Mouse (Mus musculus) left cerebral cortex, adult 11 months (tissue): ENCODE data around the gene Shb.

Experiments
- DNase-seq: peaks from one replicate; pipeline ENCODE4 v3.0.0; 2022; ENCODE audit warnings: low spot score

Shb gene

DNA sequence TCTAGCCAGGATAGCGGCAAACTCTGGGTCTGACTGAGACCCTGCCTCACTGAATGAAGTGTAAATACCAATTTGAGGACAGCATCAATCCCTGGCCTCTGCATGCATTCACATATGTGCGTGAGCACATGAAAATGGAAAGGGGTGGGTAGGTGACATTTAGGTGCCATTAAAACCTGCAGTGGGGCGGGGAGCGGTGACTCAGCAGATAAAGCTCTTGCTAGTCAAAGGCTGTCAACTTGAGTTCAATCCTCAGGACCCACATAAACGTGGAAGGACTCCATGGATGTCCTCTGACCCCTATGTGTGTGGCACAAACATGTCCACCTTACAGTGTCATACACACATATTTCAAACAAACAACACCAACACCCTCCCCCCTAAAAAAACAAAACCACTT lies 50.8 kb downstream of the Shb start:
- DNase-seq: no peak

DNA sequence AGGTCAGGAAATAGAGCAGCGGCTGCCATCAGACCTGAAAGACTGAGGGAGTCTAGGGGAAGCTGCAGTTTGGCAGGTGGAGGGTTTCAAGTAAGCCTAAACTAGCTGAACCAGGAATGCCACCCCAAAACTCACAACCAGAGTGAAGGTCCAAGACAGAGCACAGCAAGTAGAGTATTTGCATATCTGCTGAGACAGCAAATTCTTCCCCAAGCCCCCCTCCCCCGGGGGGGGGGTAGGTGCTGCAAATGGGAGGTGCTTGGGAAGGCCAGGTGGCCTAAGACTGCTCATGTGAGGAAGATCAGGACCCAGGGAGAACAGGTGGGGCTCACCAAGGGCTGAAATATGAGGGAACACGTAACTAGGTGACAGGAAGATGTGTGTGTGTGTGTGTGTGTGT lies 51.7 kb downstream of the Shb start:
- no peak for DNase-seq

DNA sequence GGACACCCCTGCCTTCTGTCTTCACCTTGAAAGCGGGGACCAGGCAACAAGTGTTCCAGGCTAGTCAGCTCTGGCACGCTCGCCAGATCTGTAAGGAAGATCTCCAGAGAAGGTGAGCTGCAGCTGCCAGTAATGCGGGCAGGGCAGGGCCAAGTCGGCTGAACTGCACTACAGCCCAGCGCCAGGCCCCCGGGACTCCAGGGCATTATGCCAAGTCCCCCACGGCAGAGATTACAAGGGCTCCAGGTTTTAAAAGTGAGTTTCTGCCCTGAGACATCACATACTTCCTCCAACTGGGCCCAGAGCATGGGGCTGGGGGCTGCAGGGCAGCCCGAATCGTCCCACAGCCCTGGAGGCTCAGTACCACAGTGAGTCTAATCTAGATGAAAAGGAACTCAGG lies 52.8 kb downstream of the Shb start:
- no peak for DNase-seq

DNA sequence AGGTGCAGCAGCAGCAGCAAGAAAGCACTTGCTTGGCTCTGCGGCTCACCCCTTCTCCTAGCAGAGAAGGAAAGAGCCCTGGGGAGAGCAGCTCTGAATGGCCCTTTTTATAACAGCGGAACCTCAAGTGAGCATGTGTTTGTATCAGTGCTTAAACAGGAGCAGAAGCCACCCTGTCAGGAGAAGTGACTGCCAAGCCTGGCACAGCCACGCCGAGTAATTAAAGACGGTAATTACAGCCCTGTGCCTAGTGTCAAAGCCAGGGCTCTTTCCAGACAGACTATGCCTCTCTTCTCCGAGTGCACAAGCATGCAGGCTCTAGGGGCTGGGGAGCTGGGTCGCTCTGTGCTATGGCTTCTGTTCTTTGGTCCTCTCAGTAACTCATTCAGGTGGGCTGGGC lies 54.1 kb downstream of the Shb start:
- no peak for DNase-seq

DNA sequence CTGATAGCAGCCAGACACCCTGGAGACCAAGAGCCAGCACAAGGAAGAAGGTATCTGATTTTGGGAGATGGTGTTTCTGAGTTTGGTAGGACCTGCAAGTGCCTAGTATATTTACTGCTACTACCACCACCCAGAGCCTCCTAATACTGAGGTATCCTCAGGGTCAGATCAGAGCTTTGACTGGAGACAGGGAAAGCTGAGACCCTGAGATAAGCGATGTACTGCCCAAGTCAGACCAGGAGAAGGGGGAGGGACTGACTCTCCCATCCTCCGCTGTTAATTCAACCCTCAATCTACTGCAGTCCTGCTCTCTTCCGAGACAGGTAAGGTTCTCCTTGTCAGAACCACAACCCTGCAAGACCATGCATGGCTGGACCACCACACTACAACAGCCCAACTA lies 55.2 kb downstream of the Shb start:
- no peak for DNase-seq

DNA sequence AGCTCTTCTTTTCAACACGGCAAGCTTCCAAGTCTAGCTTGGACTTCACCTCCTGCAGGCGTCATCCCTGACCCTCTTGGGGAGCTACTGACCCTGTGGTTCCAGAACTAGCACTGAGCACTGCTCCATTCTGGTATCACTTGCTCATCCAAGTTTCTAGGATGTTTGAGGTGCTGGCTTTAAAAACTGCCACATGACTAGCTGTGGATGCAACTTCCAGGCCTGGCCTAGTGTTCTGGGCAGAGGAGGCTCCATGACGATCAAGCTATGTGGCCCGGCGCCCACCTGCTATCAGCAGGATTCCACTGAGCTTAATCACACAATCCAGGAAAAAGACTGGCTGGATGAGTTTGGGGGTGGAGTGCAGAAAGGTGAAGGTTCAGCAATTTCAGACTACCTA lies 57.4 kb downstream of the Shb start:
- DNase-seq: no peak

DNA sequence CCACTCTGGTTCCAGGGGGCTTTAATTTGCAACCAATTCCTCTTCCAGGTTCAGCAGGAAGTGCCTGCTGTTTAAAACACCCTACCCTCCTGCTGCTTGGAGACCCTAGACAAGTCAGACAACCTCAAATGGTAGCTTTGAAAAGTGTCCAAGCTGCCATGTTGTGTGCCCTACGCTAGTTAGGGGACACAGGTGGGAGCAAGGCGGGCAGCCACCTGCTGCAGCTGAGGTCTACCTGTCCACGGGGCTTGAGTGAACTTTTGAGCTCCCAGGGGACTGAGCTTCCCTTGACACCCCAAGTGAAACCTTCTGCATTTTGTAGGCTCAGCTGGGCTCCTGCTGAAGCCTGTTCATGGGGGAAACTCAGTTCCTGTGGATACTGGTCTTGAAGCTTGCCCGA lies 58.1 kb downstream of the Shb start:
- no peak for DNase-seq

DNA sequence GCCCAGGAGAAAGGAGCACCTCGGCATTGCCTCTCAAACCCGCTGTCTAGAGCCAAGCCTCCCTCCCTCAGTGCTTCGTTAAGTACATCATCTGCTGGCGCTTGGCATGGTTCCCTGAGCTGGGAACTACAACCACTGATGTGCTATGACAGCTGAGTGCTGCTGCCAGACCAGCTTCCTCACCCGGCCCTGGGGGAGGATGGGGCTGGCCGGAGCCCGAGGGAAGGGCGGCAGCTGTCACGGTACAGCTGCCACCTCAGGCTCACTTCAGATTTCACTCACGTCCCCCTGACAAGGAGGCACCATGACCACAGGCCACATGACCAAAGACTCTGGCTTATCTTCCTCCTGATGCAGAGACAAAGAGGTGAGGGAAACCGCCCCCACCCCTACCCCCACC lies 59.1 kb downstream of the Shb start:
- peak; percentile 67 for DNase-seq

DNA sequence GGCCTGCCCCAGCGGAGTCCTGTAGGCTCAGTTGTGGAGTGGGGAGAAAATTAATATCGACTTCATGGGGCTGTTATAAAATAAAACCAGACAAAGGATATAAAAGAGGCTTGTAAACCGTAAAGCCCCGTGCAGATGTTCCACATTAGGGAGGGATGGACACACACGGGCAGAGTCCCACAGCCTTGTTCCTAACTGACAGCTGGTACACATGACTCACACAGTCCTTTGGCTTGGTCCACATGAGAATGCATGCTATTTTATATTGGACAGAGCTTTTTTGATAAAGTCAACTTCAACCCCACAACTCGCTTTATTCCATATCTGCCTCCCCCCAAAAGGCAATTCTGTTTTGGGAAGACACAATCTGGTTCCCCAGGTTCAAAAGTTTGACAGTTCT lies 59.6 kb downstream of the Shb start:
- DNase-seq: no peak

DNA sequence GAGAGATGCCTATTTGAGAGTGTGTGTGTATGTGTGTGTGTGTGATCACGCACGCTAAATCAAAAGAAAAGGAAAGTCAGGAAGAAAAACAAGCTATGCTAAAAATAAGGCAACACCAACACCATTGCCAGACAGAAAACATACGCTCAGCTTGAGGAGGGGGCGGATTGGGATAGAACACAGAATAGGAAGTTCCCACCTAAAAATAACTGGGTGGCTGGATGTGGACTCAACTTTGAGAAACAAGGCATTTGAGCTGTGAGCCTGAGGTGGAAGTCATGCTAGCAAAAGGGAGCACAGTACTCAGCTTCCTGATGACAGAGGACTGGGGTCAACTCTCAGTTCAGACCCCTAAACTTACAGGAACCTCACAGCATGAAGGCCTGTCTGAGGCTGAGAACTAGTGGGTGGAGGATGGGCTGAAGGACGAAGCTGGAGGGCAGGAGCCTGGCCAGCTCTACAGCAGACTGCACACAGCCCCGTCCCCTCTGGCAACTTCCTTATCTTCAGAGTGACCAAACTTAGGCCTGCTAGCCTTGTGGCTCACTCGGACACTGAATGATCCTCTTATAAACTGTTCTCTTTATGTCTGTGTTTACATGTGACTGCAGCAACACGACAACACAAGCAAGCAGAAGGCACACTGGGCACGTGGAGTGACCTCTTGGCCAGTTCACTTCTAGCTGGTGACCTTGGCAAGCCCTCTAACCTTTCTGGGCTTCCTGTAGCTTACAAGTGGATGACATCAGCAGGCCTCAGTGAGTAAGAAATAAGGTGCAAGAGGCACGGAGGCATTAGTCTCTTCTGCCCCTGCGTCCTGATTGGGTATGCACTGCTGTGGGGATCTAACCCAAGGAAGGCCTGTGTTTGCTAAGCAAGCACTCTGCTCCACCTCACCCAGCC lies 60.4 kb downstream of the Shb start:
- DNase-seq: peak; percentile 55

DNA sequence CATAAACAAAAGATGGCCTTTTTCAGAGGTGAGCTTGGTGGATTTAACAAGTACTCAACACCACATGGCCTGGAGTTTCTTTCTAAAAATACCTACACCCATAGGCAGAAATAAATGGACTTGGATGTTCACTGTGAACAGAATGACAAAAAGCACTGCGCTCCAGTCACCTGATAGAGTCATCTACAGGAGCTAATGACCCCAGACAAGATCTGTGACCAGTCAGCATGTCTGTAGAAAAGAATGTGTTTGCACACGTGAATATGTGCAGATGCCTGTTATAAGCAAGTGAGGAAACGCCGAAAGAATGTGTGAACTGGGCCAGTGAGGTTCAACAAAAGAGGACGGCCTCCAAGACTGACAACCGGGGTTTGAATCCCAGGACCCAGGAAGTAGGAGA lies 63.2 kb downstream of the Shb start:
- DNase-seq: no peak

DNA sequence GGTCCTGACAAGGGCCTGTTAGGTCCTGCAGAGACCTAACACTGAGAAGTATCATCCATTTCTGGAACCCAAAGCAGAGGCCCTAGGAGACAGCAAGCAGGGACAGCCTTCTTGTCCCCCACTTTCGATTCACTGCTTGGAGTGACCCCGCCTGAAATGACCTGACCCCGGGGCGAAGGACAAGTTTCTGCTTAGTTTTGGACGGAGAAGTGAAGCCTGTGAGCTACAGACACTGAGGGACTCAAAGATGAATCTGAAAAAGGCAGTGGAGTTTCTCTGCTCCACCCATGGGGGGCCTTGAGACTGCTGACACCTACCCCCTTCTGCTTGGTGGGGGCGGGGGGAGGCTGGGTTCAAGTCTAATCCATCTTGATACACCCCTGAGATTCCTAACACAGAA lies 63.8 kb downstream of the Shb start:
- no peak for DNase-seq

DNA sequence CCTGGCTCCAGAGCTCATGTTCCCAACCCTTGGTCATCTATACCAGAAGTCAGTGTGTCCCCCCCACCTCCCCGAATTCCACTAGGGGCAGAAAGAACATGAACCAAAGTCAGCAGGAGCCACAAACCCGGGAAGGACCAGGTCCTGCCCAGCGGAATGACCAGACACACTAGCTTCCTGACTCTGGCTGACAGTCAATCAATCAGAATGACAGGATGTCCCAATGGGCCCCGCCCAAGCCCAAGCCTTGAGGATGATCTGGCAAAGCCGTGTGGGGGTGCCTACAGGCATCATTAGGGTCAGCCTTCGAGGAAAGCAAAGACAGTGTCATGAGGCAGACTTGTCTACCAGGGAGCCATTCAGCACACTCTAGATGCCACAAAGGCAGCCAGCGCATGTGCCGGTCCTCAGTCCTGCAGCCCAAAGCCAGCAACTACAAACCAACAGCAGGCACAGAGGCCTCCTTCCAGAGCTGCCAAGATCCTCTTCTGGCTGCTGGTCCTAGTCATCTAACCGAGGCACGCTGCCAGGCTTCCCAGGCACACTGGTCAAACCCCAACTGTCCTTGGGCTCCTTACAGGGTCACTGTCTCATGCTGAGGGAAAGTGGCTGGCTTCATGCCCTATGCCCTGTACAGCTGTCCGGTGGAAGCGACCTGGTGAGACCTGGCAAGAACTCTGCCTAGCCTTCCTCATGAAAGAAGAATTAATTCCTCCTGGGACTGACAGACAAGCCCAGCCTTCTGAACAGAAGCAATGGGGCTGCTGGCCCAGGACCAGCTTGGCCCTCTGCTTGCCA lies 65.0 kb downstream of the Shb start:
- DNase-seq: no peak

DNA sequence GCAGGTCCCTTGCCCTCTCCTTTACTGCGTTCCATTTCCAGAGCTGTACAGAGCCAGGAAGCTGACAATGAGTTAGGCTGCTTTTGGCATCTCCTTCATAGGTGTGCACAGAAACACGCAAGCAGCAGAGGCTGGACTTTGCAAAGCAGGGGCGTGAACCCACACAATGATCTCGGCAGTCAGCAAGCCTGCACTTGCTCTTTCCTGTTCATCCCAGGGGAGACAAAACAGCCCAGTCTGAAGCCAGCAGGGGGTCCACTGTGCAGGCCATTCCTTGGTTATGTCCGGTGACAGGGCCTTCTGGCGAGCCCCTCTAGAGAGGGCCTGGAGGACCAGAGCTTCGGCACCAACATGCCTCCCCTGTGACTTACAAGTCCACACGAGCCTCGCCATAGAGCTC lies 67.3 kb downstream of the Shb start:
- DNase-seq: no peak

DNA sequence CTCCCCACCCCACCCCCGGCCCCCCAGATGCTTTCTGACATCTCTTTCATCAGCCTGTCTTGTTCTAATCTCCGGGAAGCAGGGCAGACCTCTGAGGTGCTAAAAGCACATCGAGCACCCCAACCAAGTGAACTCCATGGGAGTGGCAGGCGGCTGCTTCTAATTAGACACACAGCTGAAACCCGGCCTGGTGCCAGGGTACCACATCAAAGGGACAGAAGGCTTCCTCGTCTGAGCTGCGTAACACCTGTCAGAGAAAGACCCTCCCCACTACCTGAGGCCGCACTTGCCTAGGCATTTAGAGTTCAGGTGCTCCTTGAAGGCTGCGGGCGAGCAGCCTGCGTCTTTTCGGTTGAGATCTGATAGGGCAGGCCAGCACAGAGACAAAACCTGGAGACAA lies 67.7 kb downstream of the Shb start:
- DNase-seq: no peak

DNA sequence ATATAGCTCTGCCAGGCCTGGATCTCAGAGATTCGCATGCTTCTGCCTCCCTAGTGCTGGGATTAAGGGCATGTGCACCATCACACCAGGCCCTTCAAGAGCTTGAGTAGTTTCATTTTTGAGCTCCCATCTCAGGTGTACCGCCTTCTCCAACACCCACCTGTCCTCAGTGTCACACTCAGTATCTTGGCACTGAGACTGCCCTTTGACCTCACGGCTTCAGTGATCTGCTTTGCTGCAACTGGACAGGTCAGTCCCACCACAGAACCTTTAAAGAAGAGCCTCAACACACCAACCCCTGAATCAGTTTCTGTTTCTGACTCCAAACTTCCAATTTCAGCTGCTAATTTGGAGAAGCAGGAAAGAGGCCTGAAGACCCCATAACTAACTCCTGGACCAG lies 68.1 kb downstream of the Shb start:
- DNase-seq: no peak

DNA sequence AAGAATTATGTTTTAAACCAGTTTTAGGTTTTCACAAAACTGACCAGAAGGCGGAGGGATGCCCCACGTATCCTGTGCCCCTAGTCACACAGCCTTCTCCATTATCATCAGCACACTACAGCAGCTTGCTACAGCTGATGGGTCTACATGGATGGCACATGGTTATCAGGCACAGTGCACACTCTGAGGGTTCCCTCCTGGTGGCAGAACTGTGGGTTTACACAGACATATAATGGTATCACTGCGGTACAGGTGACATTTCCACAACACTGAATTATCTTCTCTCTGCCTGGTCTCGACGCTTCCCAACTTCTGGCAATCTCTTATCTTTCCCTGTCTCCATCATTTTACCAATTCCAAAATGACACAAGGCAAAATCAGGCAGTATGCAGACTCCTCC lies 69.6 kb downstream of the Shb start:
- no peak for DNase-seq

DNA sequence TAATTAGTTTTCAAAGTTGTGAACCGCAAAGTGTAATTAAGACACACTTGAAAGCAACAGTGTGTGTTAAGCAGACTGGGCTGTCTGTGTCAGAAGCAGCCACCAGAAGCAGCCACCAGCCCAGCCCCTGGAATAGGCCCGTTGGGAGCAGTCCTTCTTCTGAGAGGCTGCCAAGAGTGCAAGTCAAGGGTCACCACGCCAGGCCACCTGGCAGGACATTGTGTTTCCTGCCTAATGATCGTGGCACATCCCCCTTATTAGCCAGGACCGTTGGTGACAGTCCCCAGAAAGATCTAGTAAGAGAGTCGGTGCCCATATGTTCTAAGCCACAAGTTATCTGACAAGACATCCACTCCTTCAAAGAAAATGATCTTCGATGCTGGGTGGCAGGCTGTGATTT lies 70.6 kb downstream of the Shb start:
- DNase-seq: no peak

DNA sequence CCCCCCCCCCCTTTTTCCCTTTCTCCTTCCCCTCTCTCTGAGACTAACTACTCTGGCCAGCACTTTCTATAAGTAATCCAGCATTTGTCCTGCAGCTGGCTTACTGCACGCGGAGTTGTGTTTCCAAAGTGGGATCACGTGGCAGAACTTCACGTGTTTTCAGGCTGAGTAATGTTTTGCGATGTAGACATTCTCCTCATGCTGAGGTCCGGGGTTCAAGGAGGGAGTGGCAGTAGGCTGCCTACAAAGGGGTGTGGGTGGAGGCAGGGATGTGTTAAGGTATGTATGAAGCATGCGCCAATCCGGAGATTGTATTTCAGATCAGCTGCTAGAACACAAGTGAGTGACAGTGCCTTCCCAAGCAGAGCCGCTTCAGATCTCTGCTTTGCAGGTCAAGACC lies 72.9 kb downstream of the Shb start:
- no peak for DNase-seq

DNA sequence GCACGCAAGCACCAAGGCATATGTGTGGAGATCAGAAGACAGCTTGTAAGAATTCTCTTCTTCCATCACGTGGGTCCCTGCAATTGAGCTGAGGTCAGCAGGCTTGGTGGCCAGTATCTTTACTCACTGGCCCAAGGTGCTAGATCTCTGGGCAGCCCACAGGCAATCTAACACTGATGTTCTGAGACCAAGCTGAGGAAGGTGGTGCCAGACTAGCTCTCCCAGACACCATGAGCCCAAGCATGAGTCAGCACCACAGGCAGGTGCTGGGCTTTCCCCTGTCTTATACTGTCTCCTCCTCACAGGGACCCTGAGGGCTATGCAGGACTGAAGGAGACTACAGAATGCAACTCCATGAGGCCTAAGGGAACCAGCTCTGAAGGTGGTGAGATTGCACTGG lies 74.7 kb downstream of the Shb start:
- no peak for DNase-seq

DNA sequence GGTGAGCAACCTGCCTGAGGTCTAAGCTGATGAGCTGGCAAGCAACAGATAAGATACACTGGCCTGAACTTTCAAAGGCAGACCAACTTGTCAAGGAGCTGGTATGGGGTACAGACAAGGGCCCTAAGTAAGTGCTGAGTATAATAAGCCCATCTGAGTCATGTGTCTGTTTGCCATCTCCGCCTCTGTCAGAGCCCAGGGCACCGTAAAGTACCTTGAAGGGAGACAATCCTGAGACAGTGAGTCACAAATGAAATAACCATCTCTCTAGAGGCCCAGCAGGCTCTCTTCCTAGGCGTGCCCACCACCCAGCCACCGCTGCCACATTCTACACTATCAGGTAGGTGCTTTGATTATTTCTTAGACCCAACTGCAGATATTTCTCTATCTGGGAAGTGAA lies 77.3 kb downstream of the Shb start:
- DNase-seq: no peak

DNA sequence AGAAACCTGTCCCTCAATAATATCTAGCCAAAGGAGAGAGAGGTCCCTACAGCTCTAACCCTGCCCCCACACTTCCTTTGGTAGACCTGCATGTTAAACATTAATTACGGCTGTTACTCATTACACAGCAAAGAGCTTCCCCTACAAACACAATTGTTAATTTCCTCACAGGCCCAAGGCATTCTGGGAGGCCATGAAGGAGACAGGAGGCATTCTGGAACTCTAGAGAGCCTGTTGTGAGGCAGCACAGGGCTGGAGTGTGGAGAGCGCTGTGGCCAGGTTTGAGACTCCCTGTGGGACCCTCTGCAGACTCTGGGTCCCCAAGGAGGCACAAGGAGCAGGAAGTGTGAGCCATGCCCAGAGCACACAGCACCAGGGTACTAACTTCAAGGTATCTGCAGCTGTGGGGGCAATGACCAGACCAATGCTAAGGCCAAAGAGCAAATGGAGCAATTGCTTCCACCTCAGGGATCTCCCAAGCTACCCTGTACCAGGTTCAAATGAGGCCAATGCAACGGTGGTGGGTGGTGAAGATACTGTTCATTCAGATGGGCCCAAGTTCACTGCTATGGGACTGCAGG lies 78.9 kb downstream of the Shb start:
- no peak for DNase-seq

DNA sequence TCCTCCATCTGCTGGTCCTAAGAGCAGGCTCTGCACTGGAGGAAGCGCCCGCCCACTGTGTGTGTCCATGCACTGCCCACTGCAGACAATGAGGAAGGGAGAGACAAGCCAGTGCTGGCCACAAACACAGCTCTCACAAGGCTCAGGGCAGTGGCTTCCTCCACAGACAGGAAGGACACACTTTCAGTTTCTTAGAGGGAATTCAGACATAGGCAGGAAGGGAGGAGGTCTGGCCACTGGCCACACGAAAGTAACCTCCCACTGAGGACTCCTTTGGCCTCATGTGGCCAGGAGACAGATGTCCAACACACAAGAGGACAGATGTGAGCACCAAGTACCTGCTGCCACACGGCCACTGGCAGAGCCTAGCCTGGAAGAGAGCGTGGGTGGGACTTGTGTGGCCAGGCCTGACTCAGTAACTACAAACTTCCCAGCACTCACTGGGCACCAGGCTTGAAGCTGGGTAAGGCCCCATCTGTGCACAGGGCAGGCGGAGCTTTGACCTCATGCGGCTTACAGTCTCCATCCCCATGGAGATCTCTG lies 79.6 kb downstream of the Shb start:
- no peak for DNase-seq
